Comparison of ENCODE assay signal across 29 mouse cellular contexts in genomic region chr10:127698966-127699365, GRCm38 (mm10). TPM values are rescaled to one million over a fixed set of nuclear protein-coding genes. Genes with fewer than 3 reads are reported as not detected.
DNase-seq lines count a peak whose midpoint lies in the region; TF ChIP-seq lines count a peak whose summit lies in the region.
"Had no signal": no experiment of that assay in that cellular context is flagged by ENCODE, and none has a peak within 500 bp of the region (broad histone marks: within the 10 kb centered on the region; RNA-seq: fewer than 3 reads in every experiment).

No protein-coding gene starts in this region.

- no peak for TF ChIP-seq POLR2A in cerebellum, adult 2 months (IDR thresholded peaks at IDR 0.05; ENCODE audit: borderline replicate concordance, insufficient read depth, low read length)

- 58% methylated on average over 7 of the region's 7 CpGs for WGBS in cerebellum, adult 2 months

- H3K4me1 ChIP-seq in cerebellum, adult 2 months (ENCODE audit: control insufficient read depth, insufficient read depth, low read length), result no peaks in the 10 kb centered on the region
- H3K4me1 ChIP-seq: embryonic facial prominence, embryonic 12.5 days; embryonic facial prominence, embryonic 15.5 days; forebrain, embryonic 15.5 days; heart, embryonic 12.5 days; heart, embryonic 15.5 days; hindbrain, embryonic 10.5 days had no signal

- no peak for TF ChIP-seq CTCF in cerebellum, adult 2 months (IDR thresholded peaks at IDR 0.05; ENCODE audit: borderline replicate concordance, insufficient read depth, low read depth, low read length)

- no peaks in the 10 kb centered on the region for H3K27me3 ChIP-seq in cerebellum, adult 2 months (ENCODE audit: control insufficient read depth, insufficient read depth, low read length)
- H3K27me3 ChIP-seq: embryonic facial prominence, embryonic 12.5 days; embryonic facial prominence, embryonic 15.5 days; forebrain, embryonic 15.5 days; heart, embryonic 12.5 days; heart, embryonic 15.5 days had no signal

- DNase-seq in adrenal gland, adult (ENCODE audit: inconsistent age in 2 of 2, low spot score in 1 of 2), result peak; percentile 87 to 88
- DNase-seq in adrenal gland, adult 2 months, result peak; percentile 88
- DNase-seq in adrenal gland, postnatal 14 days, result peak; percentile 79
- DNase-seq in brain, adult 2 months (ENCODE audit: low read depth, low spot score), result peak; percentile 24
- no peak for DNase-seq in cerebellum, adult 2 months
- no peak for DNase-seq in liver
- DNase-seq: cerebellum, adult 18-20 months; cerebellum, adult 9-11 months; cerebellum, postnatal 25 days; gastrocnemius, postnatal 25 days; heart, adult 18-20 months; heart, postnatal 10 days; heart, postnatal 36 days; kidney, adult 18-20 months had no signal

- H3K27ac ChIP-seq in cerebellum, adult 2 months (ENCODE audit: insufficient read depth, low read length), result no peak overlapping the region
- H3K27ac ChIP-seq: embryonic facial prominence, embryonic 12.5 days; embryonic facial prominence, embryonic 15.5 days; forebrain, embryonic 15.5 days; heart, embryonic 15.5 days; hindbrain, embryonic 10.5 days; hindbrain, embryonic 14.5 days; hindbrain, postnatal 0 days had no signal

- H3K4me3 ChIP-seq in cerebellum, adult 2 months (replicated peaks; ENCODE audit: insufficient read depth, low read depth, low read length), result no peak overlapping the region
- H3K4me3 ChIP-seq: embryonic facial prominence, embryonic 12.5 days; embryonic facial prominence, embryonic 15.5 days; forebrain, embryonic 15.5 days; heart, embryonic 12.5 days; heart, embryonic 15.5 days; hindbrain, embryonic 10.5 days had no signal

RNA-seq across cellular contexts. Expression of gene Myo1a, which starts 6.0 kb away (rescaled TPM):
- 10 to 100 TPM in 1 of 2 experiments, 1 to 10 TPM in 1; 1.1 to 15.1 TPM for total RNA-seq in adrenal gland, adult 2 months (2021)
- polyA plus RNA-seq in adrenal gland, adult 2 months (2012; rRNA removed), result 0.21 and 4.0 TPM in 2 replicates
- 1.5 and 1.9 TPM in 2 replicates for total RNA-seq in adrenal gland, postnatal 14 days (2021)
- polyA plus RNA-seq in cerebellum, adult 2 months (2012; rRNA removed), result 1.2 and 1.6 TPM in 2 replicates
- total RNA-seq: common myeloid progenitor, adult 5-6 weeks; gastrocnemius, adult 8-10 months; heart, postnatal 10 days; heart, postnatal 36 days had no signal
- polyA plus RNA-seq: CD4-positive, CD25-positive, alpha-beta regulatory T cell, adult 4 months; inflammation-experienced regulatory T-cells, adult 6 months had no signal

RNA-seq across cellular contexts. Expression of gene Tac2, which starts 25.3 kb away (rescaled TPM):
- total RNA-seq in adrenal gland, adult 2 months (2021), result not detected
- 0.18 and 0.38 TPM in 2 replicates for polyA plus RNA-seq in adrenal gland, adult 2 months (2012; rRNA removed)
- not detected in 2 replicates for total RNA-seq in adrenal gland, postnatal 14 days (2021)
- polyA plus RNA-seq in cerebellum, adult 2 months (2012; rRNA removed), result 1.4 and 1.5 TPM in 2 replicates
- total RNA-seq: common myeloid progenitor, adult 5-6 weeks; gastrocnemius, adult 8-10 months; gastrocnemius, postnatal 25 days; heart, adult 18-20 months; heart, postnatal 10 days; heart, postnatal 36 days; MEL had no signal
- polyA plus RNA-seq: C2C12; CD4-positive, CD25-positive, alpha-beta regulatory T cell, adult 4 months; forebrain, embryonic 11.5 days; hindbrain, embryonic 10.5 days; inflammation-experienced regulatory T-cells, adult 6 months had no signal

RNA-seq across cellular contexts. Expression of gene Nab2, which starts 30.6 kb away (rescaled TPM):
- 10 to 100 TPM; 16.9 to 26.6 TPM for total RNA-seq in adrenal gland, adult 2 months (2021)
- 35.9 and 38.7 TPM in 2 replicates for polyA plus RNA-seq in adrenal gland, adult 2 months (2012; rRNA removed)
- 23.7 and 24.6 TPM in 2 replicates for total RNA-seq in adrenal gland, postnatal 14 days (2021)
- 59.2 and 69.9 TPM in 2 replicates for polyA plus RNA-seq in cerebellum, adult 2 months (2012; rRNA removed)

RNA-seq across cellular contexts. Expression of gene Nemp1, which starts 32.3 kb away (rescaled TPM):
- total RNA-seq in adrenal gland, adult 2 months (2021), result 1 to 10 TPM; 4.6 to 9.1 TPM
- 1.5 and 2.6 TPM in 2 replicates for polyA plus RNA-seq in adrenal gland, adult 2 months (2012; rRNA removed)
- 9.2 and 9.4 TPM in 2 replicates for total RNA-seq in adrenal gland, postnatal 14 days (2021)
- 6.7 and 9.0 TPM in 2 replicates for polyA plus RNA-seq in cerebellum, adult 2 months (2012; rRNA removed)

RNA-seq across cellular contexts. Expression of gene Zbtb39, which starts 40.4 kb away (rescaled TPM):
- total RNA-seq in adrenal gland, adult 2 months (2021), result 10 to 100 TPM; 11.0 to 11.8 TPM
- 5.6 and 5.8 TPM in 2 replicates for polyA plus RNA-seq in adrenal gland, adult 2 months (2012; rRNA removed)
- total RNA-seq in adrenal gland, postnatal 14 days (2021), result 11.6 and 12.2 TPM in 2 replicates
- polyA plus RNA-seq in cerebellum, adult 2 months (2012; rRNA removed), result 5.7 and 6.6 TPM in 2 replicates

Comparison
In these comparisons a context has a peak if more than half of its experiments do, and no peak if none do; other contexts are left out.
1. DNase-seq: peak in adrenal gland, adult (2 of 2), adrenal gland, adult 2 months (single experiment), adrenal gland, postnatal 14 days (single experiment) and brain, adult 2 months (single experiment); none in cerebellum, adult 2 months (0 of 2) and liver (single experiment).